Comparison of ENCODE assay signal across 12 mouse cellular contexts in genomic region chr1:162039808-162040207, GRCm38 (mm10).
A peak's percentile ranks its signal among the peaks of the same experiment; 100 is the strongest.
DNase-seq lines count a peak whose midpoint lies in the region; ATAC-seq and TF ChIP-seq lines count a peak whose summit lies in the region.
"Had no signal": no experiment of that assay in that cellular context is flagged by ENCODE, and none has a peak within 500 bp of the region (broad histone marks: within the 10 kb centered on the region; RNA-seq: fewer than 3 reads in every experiment).

No protein-coding gene starts in this region.

- 71% methylated on average over 7 of the region's 7 CpGs for WGBS in liver, adult 2 months
- 54% methylated on average over 7 of the region's 7 CpGs for WGBS in liver, embryonic 12.5 days (ENCODE audit: insufficient replicate concordance)
- WGBS in embryonic facial prominence, embryonic 10.5 days = 81% methylated on average over 7 of the region's 7 CpGs
- 46% methylated on average over 7 of the region's 7 CpGs for WGBS in intestine, embryonic 15.5 days
- WGBS in hindbrain, embryonic 13.5 days = 59% methylated on average over 7 of the region's 7 CpGs

- no peaks in the 10 kb centered on the region for H3K36me3 ChIP-seq in liver, adult 2 months (ENCODE audit: control insufficient read depth, insufficient read depth, low read length)
- no peaks in the 10 kb centered on the region for H3K36me3 ChIP-seq in liver, embryonic 12.5 days
- no peaks in the 10 kb centered on the region for H3K36me3 ChIP-seq in embryonic facial prominence, embryonic 10.5 days (replicated peaks)
- H3K36me3 ChIP-seq in intestine, embryonic 15.5 days = no peaks in the 10 kb centered on the region
- H3K36me3 ChIP-seq in myocyte (ENCODE audit: control insufficient read depth, insufficient read depth) = no peaks in the 10 kb centered on the region
- no peaks in the 10 kb centered on the region for H3K36me3 ChIP-seq in hindbrain, embryonic 13.5 days
- H3K36me3 ChIP-seq: G1E; hindbrain, embryonic 15.5 days; midbrain, embryonic 13.5 days had no signal

- no peak for DNase-seq in liver, adult 2 months (ENCODE audit: extremely low read depth, low read depth, low spot score)
- no peak for DNase-seq in embryonic facial prominence, embryonic 10.5 days (ENCODE audit: low spot score)
- no peak for DNase-seq in left cerebral cortex, adult 9 months (ENCODE audit: low spot score in 2 of 2)
- no peak for DNase-seq in right cerebral cortex, adult 18-20 months
- DNase-seq: cerebellum, adult 11-12 months had no signal

- H3ac ChIP-seq in myocyte (ENCODE audit: control insufficient read depth, insufficient read length) = no peak overlapping the region

- H3K4me2 ChIP-seq in liver, embryonic 12.5 days = no peak overlapping the region
- no peak overlapping the region for H3K4me2 ChIP-seq in intestine, embryonic 15.5 days (replicated peaks)
- peak overlapping the region; percentile 76 for H3K4me2 ChIP-seq in myocyte (ENCODE audit: low read depth)
- H3K4me2 ChIP-seq in hindbrain, embryonic 13.5 days = no peak overlapping the region
- H3K4me2 ChIP-seq: hindbrain, embryonic 15.5 days; midbrain, embryonic 13.5 days had no signal

- no peaks in the 10 kb centered on the region for H3K9me3 ChIP-seq in liver, embryonic 12.5 days (replicated peaks)
- H3K9me3 ChIP-seq in embryonic facial prominence, embryonic 10.5 days = no peaks in the 10 kb centered on the region
- H3K9me3 ChIP-seq in intestine, embryonic 15.5 days = no peaks in the 10 kb centered on the region
- H3K9me3 ChIP-seq in hindbrain, embryonic 13.5 days = no peaks in the 10 kb centered on the region
- H3K9me3 ChIP-seq: G1E; hindbrain, embryonic 15.5 days; midbrain, embryonic 13.5 days had no signal

- no peak overlapping the region for H3K4me3 ChIP-seq in liver, adult 2 months (ENCODE audit: insufficient read depth, low read depth, low read length)
- H3K4me3 ChIP-seq in liver, embryonic 12.5 days = no peak overlapping the region
- H3K4me3 ChIP-seq in embryonic facial prominence, embryonic 10.5 days = no peak overlapping the region
- H3K4me3 ChIP-seq in intestine, embryonic 15.5 days (replicated peaks) = no peak overlapping the region
- no peak overlapping the region for H3K4me3 ChIP-seq in myocyte
- no peak overlapping the region for H3K4me3 ChIP-seq in hindbrain, embryonic 13.5 days
- H3K4me3 ChIP-seq: hindbrain, embryonic 15.5 days; midbrain, embryonic 13.5 days had no signal

- H3K9ac ChIP-seq in liver, adult 2 months (ENCODE audit: low read depth, low read length) = no peak overlapping the region
- no peak overlapping the region for H3K9ac ChIP-seq in liver, embryonic 12.5 days
- H3K9ac ChIP-seq in intestine, embryonic 15.5 days = no peak overlapping the region
- H3K9ac ChIP-seq in hindbrain, embryonic 13.5 days = no peak overlapping the region
- H3K9ac ChIP-seq: hindbrain, embryonic 15.5 days; midbrain, embryonic 13.5 days had no signal

- H3K27me3 ChIP-seq in liver, adult 2 months (ENCODE audit: control insufficient read depth, insufficient read depth, low read length) = no peaks in the 10 kb centered on the region
- H3K27me3 ChIP-seq in liver, embryonic 12.5 days (replicated peaks) = no peaks in the 10 kb centered on the region
- no peaks in the 10 kb centered on the region for H3K27me3 ChIP-seq in embryonic facial prominence, embryonic 10.5 days (replicated peaks; ENCODE audit: low read depth, poor library complexity, severe bottlenecking)
- H3K27me3 ChIP-seq in intestine, embryonic 15.5 days (replicated peaks) = no peaks in the 10 kb centered on the region
- H3K27me3 ChIP-seq in myocyte (ENCODE audit: control insufficient read depth, insufficient read depth, insufficient read length) = no peaks in the 10 kb centered on the region
- H3K27me3 ChIP-seq in hindbrain, embryonic 13.5 days = no peaks in the 10 kb centered on the region
- H3K27me3 ChIP-seq: hindbrain, embryonic 15.5 days; midbrain, embryonic 13.5 days had no signal

- no peak for TF ChIP-seq CTCF in liver, adult 2 months (IDR thresholded peaks at IDR 0.05; ENCODE audit: low read depth, low read length)

- H3K27ac ChIP-seq in liver, adult 2 months (replicated peaks; ENCODE audit: insufficient read depth, low read depth, low read length) = peak overlapping the region; percentile 53
- no peak overlapping the region for H3K27ac ChIP-seq in liver, embryonic 12.5 days
- peak overlapping the region; percentile 60 for H3K27ac ChIP-seq in embryonic facial prominence, embryonic 10.5 days (replicated peaks)
- peak overlapping the region; percentile 41; the same call in 1 of the 2 replicates for H3K27ac ChIP-seq in intestine, embryonic 15.5 days
- no peak overlapping the region for H3K27ac ChIP-seq in hindbrain, embryonic 13.5 days
- H3K27ac ChIP-seq: hindbrain, embryonic 15.5 days; midbrain, embryonic 13.5 days had no signal

- H3K79me2 ChIP-seq in liver, adult 2 months (ENCODE audit: control insufficient read depth, insufficient read depth, low read length) = no peaks in the 10 kb centered on the region
- H3K79me2 ChIP-seq in myocyte (ENCODE audit: control insufficient read depth, insufficient read depth) = no peaks in the 10 kb centered on the region

- TF ChIP-seq POLR2A in liver, adult 2 months (IDR thresholded peaks at IDR 0.05; ENCODE audit: extremely low read depth, insufficient read depth, low read length) = no peak
- no peak for TF ChIP-seq POLR2A in myocyte (IDR thresholded peaks at IDR 0.05; ENCODE audit: insufficient read length, low read depth)

- no peak for ATAC-seq in liver, embryonic 12.5 days
- ATAC-seq in intestine, embryonic 15.5 days = no peak
- ATAC-seq in hindbrain, embryonic 13.5 days (ENCODE audit: low FRiP score) = no peak
- ATAC-seq: midbrain, embryonic 13.5 days had no signal

- peaks cover 1% of the 10 kb centered on the region; the same call in 1 of the 2 replicates for H3K4me1 ChIP-seq in liver, adult 2 months (ENCODE audit: control insufficient read depth, insufficient read depth, low read length)
- H3K4me1 ChIP-seq in liver, embryonic 12.5 days = peaks cover 4% of the 10 kb centered on the region; the same call in 1 of the 2 replicates
- H3K4me1 ChIP-seq in embryonic facial prominence, embryonic 10.5 days = peaks cover 64% of the 10 kb centered on the region
- H3K4me1 ChIP-seq in intestine, embryonic 15.5 days (replicated peaks) = peaks cover 31% of the 10 kb centered on the region
- peaks cover 29% of the 10 kb centered on the region for H3K4me1 ChIP-seq in hindbrain, embryonic 13.5 days (replicated peaks)

TF ChIP-seq in myocyte, 11 proteins besides CTCF, POLR2A, EP300 and RAD21:
- TF ChIP-seq E2F4 (IDR thresholded peaks at IDR 0.05; ENCODE audit: insufficient read depth) (no peak), TCF12 (IDR thresholded peaks at IDR 0.05; ENCODE audit: insufficient read depth, poor library complexity, severe bottlenecking) (no peak), MYOD1 (IDR thresholded peaks at IDR 0.05; ENCODE audit: control insufficient read depth in 1 of 3, insufficient read length in 2 of 3, low read depth in 2 of 3) (no peak), REST (IDR thresholded peaks at IDR 0.05; ENCODE audit: insufficient read depth, insufficient read length) (no peak), POLR2AphosphoS2 (IDR thresholded peaks at IDR 0.05; ENCODE audit: insufficient read length, low read depth) (no peak), SRF (IDR thresholded peaks at IDR 0.05; ENCODE audit: control insufficient read depth, insufficient read length, low read depth) (no peak), MAX (IDR thresholded peaks at IDR 0.05; ENCODE audit: low read depth) (peak; percentile 24)

Comparison
In these comparisons a context has a peak if more than half of its experiments do, and no peak if none do; other contexts are left out.
1. H3K27ac ChIP-seq: peak in liver, adult 2 months (single experiment), embryonic facial prominence, embryonic 10.5 days (single experiment) and intestine, embryonic 15.5 days (single experiment); none in liver, embryonic 12.5 days (single experiment) and hindbrain, embryonic 13.5 days (single experiment).